Mouse (Mus musculus) left cerebral cortex, postnatal 36 days (tissue): ENCODE data around the gene Ipo13. TPM values are rescaled to one million over a fixed set of nuclear protein-coding genes. Genes with fewer than 3 reads are reported as not detected.

ENCODE experiments used
- DNase-seq, 2 experiments: peaks; one replicate each; pipeline ENCODE4 v3.0.0; 2021 to 2022; ENCODE audit warnings: low spot score in 2 of 2, mixed read lengths in 1 of 2
- intact Hi-C: fragments of 180-260 bp; cut with DNase I; formaldehyde crosslinking; loops from one replicate; pipeline ENCODE4 v1.15.1; 2025
- total RNA-seq, 2 experiments: library from RNA; stranded (reverse); gene quantifications; 2 replicates each; pipeline ENCODE4 v1.2.3; 2021

Gene Ipo13
- total RNA-seq, 2 experiments from 2014 or later: 119 to 122 TPM

DNA sequence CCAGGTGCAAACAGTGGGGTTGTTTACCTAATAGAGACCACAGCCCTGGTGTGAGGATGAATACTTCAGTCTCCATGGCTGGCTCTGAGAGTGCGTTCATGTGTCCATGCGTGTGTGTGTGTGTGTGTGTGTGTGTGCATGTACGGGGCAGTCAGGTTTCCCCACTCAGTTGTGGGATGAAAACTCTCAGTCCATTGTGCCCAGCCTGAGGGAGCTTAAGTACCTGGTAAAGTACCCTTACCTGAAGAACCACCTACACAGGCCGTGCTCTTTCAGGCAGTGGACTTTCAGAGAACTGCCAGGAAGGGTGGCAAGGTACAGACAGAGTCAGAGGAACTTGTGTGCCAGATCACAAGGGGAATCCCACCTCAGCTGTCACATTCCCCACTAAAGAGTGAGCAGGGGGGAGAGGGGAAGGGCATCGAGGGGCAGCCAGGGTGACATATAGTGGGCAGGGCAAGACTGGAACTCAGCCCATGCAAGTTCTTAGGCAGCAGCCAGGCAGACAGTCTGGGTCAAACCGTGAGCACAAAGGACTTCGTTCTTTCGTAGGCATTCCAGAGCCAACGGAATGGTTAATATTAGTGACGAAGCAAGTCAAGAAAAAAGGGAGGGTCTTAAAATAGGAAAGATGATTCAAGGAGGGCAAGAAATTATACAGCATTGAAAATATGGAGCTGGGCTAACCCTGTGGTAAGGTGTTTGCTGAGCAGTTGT, 62.5 kb downstream of the Ipo13 start:
- no peak for DNase-seq
- intact Hi-C loops: no loop called here

GRCm38 (mm10) chr4:117850871-117851270, 63.9 kb downstream of the Ipo13 start:
- intact Hi-C loops: no loop called here
- DNase-seq: no peak

- no peak for DNase-seq
- intact Hi-C loops: no loop called here
These were observed 64.6 kb downstream of the Ipo13 start for GRCm38 (mm10) chr4:117850176-117850575.

DNA sequence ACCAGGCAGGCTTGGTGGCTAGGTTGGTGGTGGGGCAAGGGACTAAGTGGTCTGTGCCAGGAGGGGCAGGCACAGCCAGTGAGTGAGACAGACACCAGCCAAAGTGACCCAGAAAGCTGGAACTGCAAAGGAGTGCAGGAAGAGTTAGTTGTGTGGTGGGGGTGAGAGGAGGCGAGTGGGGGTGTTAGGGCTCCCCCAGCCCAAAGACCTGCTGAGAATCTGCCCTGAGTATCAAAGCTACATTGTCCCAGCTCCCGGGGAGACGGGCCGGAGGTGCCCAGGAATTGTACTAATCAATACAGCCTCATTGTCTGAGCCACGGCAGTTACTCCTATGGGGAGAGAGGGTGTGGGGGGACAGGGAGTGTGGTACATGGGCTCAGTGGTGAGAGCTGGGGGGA, 65.3 kb downstream of the Ipo13 start:
- intact Hi-C loops: no loop called here
- DNase-seq: no peak

GRCm38 (mm10) chr4:117849063-117849462, 65.7 kb downstream of the Ipo13 start:
- intact Hi-C loops: no loop called here
- no peak for DNase-seq

- intact Hi-C loops: no loop called here
- DNase-seq: no peak
These were observed 67.8 kb downstream of the Ipo13 start for GRCm38 (mm10) chr4:117847011-117847410.

- no peak for DNase-seq
- intact Hi-C loops: no loop called here
These were observed 68.5 kb downstream of the Ipo13 start for GRCm38 (mm10) chr4:117846261-117846660.

DNA sequence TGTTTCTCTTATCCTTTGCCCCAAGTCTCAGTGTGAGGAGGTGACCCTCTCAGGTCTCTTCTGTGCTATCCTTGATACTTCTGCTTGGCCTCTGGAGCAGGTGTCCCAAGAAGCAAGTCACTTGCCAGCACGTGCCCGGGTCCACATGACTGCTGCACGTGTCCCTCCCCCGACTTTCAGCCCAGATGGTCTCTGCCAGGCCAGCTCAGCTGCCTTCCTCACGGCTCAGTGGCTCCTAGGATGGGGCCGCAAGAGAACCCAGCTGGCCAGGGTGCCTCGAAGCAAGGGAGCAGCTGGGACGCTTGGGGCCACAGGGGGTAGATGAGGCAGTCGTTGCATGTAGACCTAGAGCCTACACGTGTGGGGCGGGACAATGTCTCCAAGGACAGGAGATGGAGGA, 69.5 kb downstream of the Ipo13 start:
- intact Hi-C loops: no loop called here
- no peak for DNase-seq

Other genes with a start within 250 kb of the Ipo13 start
- gene Dmap1, start 232.7 kb downstream of the Ipo13 start, total RNA-seq: 10 to 100 TPM; 37.9 to 41.1 TPM
- not detected for gene Gm12845, start 190.6 kb downstream of the Ipo13 start, total RNA-seq
- gene Klf17, start 149.4 kb downstream of the Ipo13 start, total RNA-seq: not detected
- 10 to 100 TPM; 38.1 to 40.4 TPM for gene Slc6a9, start 80.5 kb downstream of the Ipo13 start, total RNA-seq
- 1 to 10 TPM in 1 of 2 experiments, under 1 TPM in 1; 0.79 to 1.2 TPM for gene Ccdc24, start 42.4 kb downstream of the Ipo13 start, total RNA-seq
- gene B4galt2, start 31.5 kb downstream of the Ipo13 start, total RNA-seq: 100 to 1,000 TPM in 1 of 2 experiments, 10 to 100 TPM in 1; 95.6 to 107 TPM
- 100 to 1,000 TPM; 432 to 445 TPM for gene Atp6v0b, start 27.7 kb downstream of the Ipo13 start, total RNA-seq
- 10 to 100 TPM in 1 of 2 experiments, 1 to 10 TPM in 1; 6.6 to 10.8 TPM for gene Dph2, start 23.0 kb downstream of the Ipo13 start, total RNA-seq
- gene Artn, start 14.8 kb upstream of the Ipo13 start, total RNA-seq: 1 to 10 TPM; 3.1 TPM
- 10 to 100 TPM; 47.0 to 51.5 TPM for gene St3gal3, start 219.9 kb upstream of the Ipo13 start, total RNA-seq